Mouse (Mus musculus) layer of hippocampus, adult 9-11 months (tissue): Measurements from ENCODE around the gene Dgkd.
"Not testable (repeated sequence)": the region's sequence is repeated elsewhere in the genome, so short reads cannot be mapped to it uniquely, and the experiment has no call there.

Experiments
- DNase-seq: peaks from one replicate; pipeline ENCODE4 v3.0.0; 2022

Gene Dgkd

GRCm38 (mm10) chr1:87852892-87853600 is at the start of gene Dgkd:
Gene Dgkd, plus strand, starts transcription at chr1:87853287.
- DNase-seq: peak; percentile 68

GRCm38 (mm10) chr1:87803576-87803975 is 49.5 kb upstream of the Dgkd start, which contains the start of gene Sag:
Gene Sag, plus strand, starts transcription at chr1:87803680.
- DNase-seq: no peak

GRCm38 (mm10) chr1:87807751-87808150 is 45.3 kb upstream of the Dgkd start:
- no peak for DNase-seq

GRCm38 (mm10) chr1:87811391-87811790 is 41.7 kb upstream of the Dgkd start:
- no peak for DNase-seq

- no peak for DNase-seq
Measured at GRCm38 (mm10) chr1:87812061-87812460, 41.0 kb upstream of the Dgkd start.

GRCm38 (mm10) chr1:87813155-87813554 is 39.9 kb upstream of the Dgkd start:
- peak; percentile 84 for DNase-seq

GRCm38 (mm10) chr1:87813681-87814080 is 39.4 kb upstream of the Dgkd start:
- peak; percentile 35 for DNase-seq

- DNase-seq: no peak
Measured at GRCm38 (mm10) chr1:87824420-87824995, 28.6 kb upstream of the Dgkd start.

GRCm38 (mm10) chr1:87825281-87825680 is 27.8 kb upstream of the Dgkd start:
- DNase-seq: no peak

- no peak for DNase-seq
Measured at GRCm38 (mm10) chr1:87825991-87826390, 27.1 kb upstream of the Dgkd start.

- no peak for DNase-seq
Measured at GRCm38 (mm10) chr1:87826474-87826873, 26.6 kb upstream of the Dgkd start.

- not testable (repeated sequence) for DNase-seq
Measured at GRCm38 (mm10) chr1:87827476-87827875, 25.6 kb upstream of the Dgkd start.

GRCm38 (mm10) chr1:87828185-87828584 is 24.9 kb upstream of the Dgkd start:
- peak; percentile 90 for DNase-seq

- no peak for DNase-seq
Measured at GRCm38 (mm10) chr1:87828926-87829580, 24.0 kb upstream of the Dgkd start.

GRCm38 (mm10) chr1:87829621-87830211 is 23.4 kb upstream of the Dgkd start:
- peak; percentile 58 for DNase-seq

GRCm38 (mm10) chr1:87836453-87836852 is 16.6 kb upstream of the Dgkd start:
- DNase-seq: no peak

- no peak for DNase-seq
Measured at GRCm38 (mm10) chr1:87837018-87837417, 16.1 kb upstream of the Dgkd start.

- no peak for DNase-seq
Measured at GRCm38 (mm10) chr1:87840411-87841208, 12.5 kb upstream of the Dgkd start.

GRCm38 (mm10) chr1:87846801-87847474 is 6.1 kb upstream of the Dgkd start:
- peak; percentile 50 for DNase-seq

GRCm38 (mm10) chr1:87847475-87848168 is 5.5 kb upstream of the Dgkd start:
- no peak for DNase-seq

GRCm38 (mm10) chr1:87848237-87848996 is 4.7 kb upstream of the Dgkd start:
- DNase-seq: peak; percentile 48
